Mouse (Mus musculus) B cell, adult 2 months (primary cell): ENCODE measurements around the gene Arpp21.
"Not testable (repeated sequence)": the region's sequence is repeated elsewhere in the genome, so short reads cannot be mapped to it uniquely, and the experiment has no call there.

Experiments
- DNase-seq, 2 experiments: peaks; one replicate each; pipeline ENCODE4 v3.0.0; 2022

Arpp21 gene

GRCm38 (mm10) chr9:112100841-112101595 is 134.7 kb downstream of the Arpp21 start:
- DNase-seq = peak; percentile 12 to 31

GRCm38 (mm10) chr9:112098267-112098666 is 137.5 kb downstream of the Arpp21 start:
- no peak for DNase-seq

DNA sequence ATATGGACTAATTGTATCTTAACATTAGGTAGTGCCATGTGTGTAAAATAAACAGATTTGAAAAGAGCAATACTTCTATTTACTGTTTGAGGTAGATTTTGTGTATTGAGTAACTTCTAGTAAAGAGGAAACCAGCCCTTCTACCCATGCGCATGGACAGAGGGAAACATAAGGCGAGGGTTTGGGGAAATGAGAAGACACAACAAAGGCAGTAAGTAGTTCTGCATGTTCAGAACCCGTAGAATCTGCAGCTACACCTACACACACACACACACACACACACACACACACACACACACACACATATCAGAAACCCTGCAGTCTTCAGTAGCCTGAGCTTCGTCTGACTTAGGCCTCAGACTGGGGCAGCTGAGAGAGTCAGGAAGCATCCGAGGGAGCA is 140.0 kb downstream of the Arpp21 start:
- DNase-seq = no peak

- DNase-seq = no peak
Observed at GRCm38 (mm10) chr9:112095198-112095597, 140.5 kb downstream of the Arpp21 start.

DNA sequence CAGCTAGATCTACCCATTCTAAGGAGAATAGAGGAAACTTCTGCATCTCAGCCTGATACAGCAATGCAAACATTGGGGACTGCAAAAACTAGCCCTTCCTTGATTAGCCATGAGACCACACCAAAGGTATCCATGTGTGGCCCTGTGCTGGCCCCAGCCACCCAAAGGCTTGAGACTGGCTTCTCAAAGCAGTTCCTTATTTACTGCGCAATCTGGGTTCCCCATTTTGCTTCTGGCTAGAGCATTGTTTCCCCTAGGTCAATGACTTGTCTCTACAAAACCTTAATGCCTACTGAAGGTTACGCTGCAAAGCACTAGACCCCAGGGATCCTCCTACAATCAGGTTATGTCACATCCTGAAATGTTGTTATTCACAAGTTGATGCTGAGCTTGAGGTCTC is 156.8 kb downstream of the Arpp21 start:
- peak; percentile 12 to 32 for DNase-seq

DNA sequence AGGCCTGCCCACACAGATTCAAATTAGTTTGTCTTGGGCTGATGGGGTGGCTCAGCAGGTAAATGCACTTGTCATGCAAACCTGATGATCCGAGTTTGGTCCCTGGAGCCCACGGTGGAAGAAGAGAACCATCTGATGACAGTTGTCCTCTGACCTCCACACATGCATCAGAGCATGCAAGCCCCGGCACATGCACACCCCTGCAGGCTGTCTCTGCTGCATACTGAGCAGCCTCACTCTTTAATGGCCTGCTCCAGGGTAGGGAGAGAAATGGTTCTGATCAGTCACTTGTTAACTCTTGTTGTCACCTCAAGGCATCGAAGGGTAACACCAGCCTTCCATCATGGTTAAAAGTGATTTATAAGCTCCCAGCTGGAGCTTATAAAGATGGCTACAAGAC is 157.3 kb downstream of the Arpp21 start:
- DNase-seq = no peak

DNA sequence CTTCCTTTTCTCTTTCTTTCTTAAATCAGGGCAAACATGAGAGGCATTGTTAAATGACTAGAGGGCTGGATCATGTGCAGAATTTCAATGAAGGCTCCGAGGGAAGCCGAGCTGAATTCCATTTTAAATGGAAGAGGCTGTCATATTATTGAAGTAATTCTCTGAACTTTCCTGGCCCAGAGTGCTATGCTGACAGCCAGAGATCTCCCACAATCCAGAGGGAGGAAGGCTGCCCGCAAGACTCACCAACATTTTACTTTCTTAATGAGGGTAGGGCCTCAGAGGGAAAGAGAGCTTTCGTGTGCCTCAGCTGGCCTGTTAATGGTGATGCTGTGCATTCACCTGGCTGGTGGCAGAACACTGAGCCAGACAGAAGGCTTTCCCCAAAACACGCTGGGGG is 160.5 kb downstream of the Arpp21 start:
- DNase-seq = no peak

DNA sequence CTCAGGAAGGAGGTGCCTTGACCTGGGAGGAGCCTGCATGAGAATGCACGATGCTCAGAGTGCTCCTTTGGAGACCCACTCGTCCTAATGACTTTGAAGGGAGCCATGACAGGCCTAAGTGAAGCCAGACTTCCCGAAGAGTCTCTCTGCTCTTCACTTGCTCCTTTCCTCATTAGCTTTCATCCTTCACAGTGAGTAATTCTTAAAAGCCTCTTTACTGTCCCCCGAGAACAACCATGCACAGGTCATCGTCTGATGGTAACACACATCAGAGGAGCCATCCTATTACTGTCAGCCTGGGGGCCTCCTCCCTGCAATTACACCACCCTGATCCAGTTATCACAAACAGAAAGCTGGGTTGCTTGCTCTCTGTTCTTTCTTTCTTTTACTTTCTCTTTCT is 160.9 kb downstream of the Arpp21 start:
- DNase-seq = no peak

- no peak for DNase-seq
Observed at GRCm38 (mm10) chr9:112071368-112071767, 164.4 kb downstream of the Arpp21 start.

DNA sequence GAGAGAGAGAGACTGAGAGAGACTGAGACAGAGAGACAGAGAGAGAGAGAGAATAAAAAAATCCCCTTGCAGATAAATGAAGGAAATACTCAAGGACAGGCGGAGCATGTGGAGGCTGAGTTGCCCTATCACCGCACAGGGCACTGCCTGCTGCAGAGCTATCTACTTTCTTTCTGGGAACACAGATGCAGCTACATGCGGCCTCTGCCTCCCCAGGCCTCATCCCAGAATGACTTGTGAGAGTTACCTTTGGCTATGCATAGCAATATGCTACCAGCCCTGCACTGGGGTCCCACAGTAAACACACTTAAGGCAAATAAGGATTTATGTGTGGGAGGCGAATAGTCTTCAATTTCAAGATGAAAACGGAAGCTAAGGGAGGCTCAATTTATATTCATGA is 164.8 kb downstream of the Arpp21 start:
- no peak for DNase-seq

DNA sequence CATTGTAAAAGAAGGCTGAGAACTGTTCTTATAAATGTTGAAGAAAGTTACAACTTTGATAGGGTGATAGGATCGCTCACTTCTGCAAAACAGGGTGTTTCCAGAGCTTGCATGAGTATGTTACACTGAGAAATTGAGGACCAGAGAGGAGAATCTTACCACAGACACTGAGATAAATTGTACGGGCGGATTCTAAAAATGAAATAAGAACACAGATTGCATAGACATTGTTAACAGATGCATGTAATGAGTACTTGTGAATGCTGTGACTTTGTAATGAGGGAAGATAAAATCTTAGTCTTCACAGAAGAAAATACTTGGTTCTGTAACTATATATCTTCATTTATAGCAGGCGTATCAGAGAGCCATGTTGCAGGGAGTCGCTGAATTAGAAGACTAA is 167.5 kb downstream of the Arpp21 start:
- DNase-seq = no peak

- DNase-seq = no peak
Observed at GRCm38 (mm10) chr9:112060696-112061425, 174.9 kb downstream of the Arpp21 start.

GRCm38 (mm10) chr9:112054807-112055381 is 180.8 kb downstream of the Arpp21 start:
- no peak for DNase-seq

DNA sequence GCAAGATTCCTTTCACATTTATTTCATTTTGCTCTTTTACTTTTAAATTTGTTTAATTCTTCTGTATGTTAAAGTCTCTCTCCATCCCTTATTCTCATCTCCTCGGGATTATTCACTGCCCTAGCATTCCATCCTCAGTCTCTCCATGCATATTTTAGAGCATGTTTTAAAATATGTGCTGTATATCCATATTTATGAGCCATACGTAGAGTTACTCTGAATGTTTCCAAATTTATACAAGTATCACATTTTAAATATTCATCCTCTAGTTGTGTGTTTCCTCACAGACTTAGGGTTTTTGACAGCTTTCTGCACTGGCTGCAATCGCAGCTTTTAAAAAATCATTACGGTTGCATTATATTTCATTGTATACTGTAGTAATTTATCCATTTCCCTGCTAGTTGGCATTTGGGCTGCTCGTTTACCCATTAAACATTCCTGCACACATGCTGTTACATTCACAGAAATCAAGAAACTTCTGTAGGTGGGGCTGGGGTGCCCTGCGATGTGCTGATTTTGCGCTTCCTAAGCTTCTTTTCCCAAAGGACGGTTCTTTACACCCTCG is 187.8 kb downstream of the Arpp21 start:
- no peak for DNase-seq

- no peak for DNase-seq
Observed at GRCm38 (mm10) chr9:112040566-112040965, 195.2 kb downstream of the Arpp21 start.

GRCm38 (mm10) chr9:112037732-112038131 is 198.0 kb downstream of the Arpp21 start:
- DNase-seq = no peak

GRCm38 (mm10) chr9:112033840-112034239 is 201.9 kb downstream of the Arpp21 start:
- DNase-seq = not testable (repeated sequence)

GRCm38 (mm10) chr9:112032169-112032568 is 203.6 kb downstream of the Arpp21 start:
- no peak for DNase-seq

GRCm38 (mm10) chr9:112023562-112024015 is 212.1 kb downstream of the Arpp21 start:
- DNase-seq = no peak

DNA sequence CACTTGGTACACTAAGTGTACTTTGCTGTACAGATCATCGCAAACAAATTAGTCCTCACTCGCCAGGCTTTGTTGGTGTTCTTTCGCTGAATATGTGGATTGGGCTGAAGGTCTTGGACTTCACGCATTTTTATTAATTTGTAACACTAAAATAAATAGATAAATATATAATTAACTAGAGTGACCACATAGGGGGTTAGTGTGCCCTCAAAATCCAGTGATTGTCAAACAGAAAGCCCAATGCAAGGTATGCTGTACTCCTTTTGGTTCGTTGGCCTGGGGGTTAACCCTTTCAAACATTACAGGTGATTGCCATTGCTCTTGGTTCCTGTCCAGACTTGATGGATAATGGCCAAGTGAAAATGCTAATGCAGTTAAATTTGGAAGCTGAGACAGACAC is 212.6 kb downstream of the Arpp21 start:
- DNase-seq = no peak
